Mouse (Mus musculus) lung, postnatal 0 days (tissue): ENCODE data around the gene Yrdc.

Source experiments
- CTCF ChIP-seq: IDR thresholded peaks from 2 replicates; pipeline ENCODE4 v1.5.1; 2016; ENCODE audit warnings: antibody characterized with exemption, mild to moderate bottlenecking
- EP300 ChIP-seq: IDR thresholded peaks from 2 replicates; pipeline ENCODE4 v1.6.1; 2016; ENCODE audit warnings: antibody characterized with exemption, mild to moderate bottlenecking, control low read depth

DNA sequence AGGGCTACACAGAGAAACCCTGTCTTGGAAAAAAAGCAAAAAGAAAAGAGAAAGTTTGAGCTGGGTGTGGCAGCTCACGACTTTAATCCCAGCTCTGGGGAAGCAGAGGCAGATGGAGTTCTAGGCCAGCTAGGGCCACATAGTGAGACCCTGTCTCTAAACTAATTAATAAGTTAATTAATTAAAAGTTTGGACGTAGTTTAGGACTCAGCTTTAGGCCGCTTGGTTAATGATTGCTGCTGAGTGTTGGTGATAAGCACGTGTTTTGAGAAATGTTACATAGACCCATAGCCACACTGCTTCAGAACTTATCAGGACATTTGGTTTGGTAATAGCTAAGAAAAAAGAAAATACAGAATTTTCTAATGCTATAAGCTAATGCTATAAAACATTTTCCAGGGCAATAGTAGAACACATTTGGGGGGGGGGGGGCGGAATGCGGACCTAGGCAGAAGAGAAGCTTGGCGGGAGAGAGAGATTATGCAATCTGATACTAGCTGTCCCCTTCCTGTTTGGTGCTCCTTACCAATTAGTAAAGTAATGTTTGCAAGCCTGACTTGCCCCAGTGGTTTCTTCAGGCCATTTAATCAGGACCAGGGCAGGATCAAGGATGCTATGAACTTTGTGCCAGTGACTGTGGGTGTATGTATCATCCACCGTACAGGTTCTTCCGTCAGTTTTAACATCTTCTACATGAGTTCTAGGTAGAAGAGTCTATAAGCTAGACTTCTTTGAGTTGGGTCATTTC, 41.2 kb upstream of the Yrdc start:
- TF ChIP-seq CTCF (no peak), EP300 (no peak)
